Mouse (Mus musculus): ENCODE data around the gene Ackr3. TPM values are rescaled to one million over a fixed set of nuclear protein-coding genes. Genes with fewer than 3 reads are reported as not detected.

The Ackr3 gene
- total RNA-seq, 4 experiments from 2014 or later, result 7.3 to 13.2 (median 10.2) TPM

DNA sequence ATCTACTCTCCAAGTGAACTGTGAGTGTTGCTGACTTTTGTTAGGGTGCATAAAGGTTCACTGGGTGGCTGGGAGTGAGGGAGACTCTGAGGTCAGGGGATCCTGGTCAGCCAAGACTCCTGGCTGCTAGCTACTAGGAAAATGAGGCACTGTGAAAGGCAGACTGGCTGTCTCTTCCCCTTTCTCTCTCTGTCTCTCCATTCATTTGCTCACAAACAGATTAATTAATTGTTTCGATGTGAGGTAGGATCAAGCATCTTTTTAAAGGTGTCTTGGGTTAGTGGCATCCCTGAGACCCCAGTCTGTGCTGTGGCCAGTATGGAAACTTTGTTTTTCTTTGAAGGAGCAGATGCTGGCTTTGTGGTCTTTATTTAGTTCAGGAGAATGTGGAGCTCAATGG lies 1.0 kb downstream of the Ackr3 start:
- DNase-seq (ENCODE audit: low spot score in 2 of 2), result no peak

- peak; percentile 29 to 36 for DNase-seq (ENCODE audit: low spot score in 2 of 2)
Observed at GRCm38 (mm10) chr1:90205223-90205622, 1.4 kb downstream of the Ackr3 start.

DNA sequence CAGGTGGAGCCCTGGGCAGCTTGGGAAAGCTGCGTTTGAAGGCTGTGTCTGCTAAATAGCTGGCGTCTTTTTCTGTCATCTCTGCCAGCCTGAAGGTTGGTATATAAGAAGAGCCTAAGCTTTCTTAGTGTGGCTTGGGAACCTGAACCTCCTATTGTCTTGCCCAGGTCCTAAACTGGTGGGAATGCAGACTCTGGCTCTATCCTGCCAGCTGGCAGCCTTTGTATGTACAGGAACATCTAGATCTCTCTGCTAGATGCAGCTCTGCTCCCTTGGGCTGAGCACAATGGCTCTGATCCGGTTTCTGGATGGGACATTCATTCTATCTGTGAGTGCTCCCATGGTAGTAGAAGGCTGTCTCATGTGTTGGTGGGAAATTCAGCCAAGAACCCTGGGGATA lies 2.9 kb downstream of the Ackr3 start:
- DNase-seq (ENCODE audit: low spot score in 2 of 2), result no peak

GRCm38 (mm10) chr1:90207279-90207678 lies 3.5 kb downstream of the Ackr3 start:
- DNase-seq (ENCODE audit: low spot score in 2 of 2), result no peak

DNA sequence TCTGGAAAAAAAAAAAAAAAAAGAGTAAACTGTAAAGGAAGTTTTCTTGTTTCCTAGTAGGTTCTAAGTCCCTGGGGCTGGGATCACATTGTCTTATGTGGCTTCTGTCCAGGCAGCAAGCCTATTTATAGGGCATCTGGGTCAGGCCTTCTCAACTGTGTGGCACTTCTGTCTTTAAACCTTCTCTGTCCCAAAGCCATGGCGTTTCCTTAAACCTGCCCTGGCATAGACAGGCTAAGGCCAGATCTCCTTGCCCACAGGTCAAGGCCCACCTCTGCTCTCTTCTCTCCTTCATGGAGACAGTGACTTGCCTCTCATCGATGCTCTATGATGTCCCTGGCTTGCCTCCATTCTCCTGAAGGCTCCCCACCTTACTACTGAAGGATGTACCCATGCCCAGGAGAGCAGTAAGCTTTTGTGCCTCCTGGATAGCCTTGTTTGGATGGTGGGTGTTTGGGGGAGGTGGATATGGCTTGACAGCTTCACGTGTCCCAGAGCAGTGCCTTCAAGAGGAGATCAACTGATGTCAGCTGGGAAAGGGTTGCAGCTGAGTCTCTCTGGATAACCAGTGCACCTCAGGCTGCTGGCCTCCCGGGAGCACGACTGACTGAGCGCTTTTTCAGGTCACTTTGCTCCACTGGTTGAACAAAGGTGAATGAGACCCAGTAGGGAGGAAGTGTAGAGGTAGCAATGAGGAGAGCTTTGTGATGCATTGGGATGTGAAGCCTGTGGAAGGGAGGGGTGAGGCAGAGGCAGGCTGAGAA lies 4.1 kb downstream of the Ackr3 start:
- peak in 1 of 2 experiments; percentile 38 for DNase-seq (ENCODE audit: low spot score in 2 of 2)

DNA sequence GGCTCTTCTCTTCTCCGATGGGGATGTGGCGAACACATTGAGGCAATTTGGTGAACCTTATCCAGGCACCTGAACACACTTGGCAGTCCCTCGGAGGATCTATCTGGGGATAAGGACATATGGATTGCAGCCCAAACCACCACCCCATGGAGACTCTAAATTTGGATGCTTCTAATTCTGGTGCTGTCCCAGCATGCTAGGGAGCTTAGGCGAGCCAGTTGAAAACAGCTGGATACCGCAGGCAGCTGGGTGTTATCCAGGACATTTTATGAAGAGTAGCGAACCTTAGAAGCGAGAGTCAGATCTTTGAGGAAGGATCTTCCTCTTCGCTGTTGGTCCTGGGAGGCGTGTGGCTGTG lies 4.7 kb downstream of the Ackr3 start:
- peak in 1 of 2 experiments; percentile 39 for DNase-seq (ENCODE audit: low spot score in 2 of 2)

DNA sequence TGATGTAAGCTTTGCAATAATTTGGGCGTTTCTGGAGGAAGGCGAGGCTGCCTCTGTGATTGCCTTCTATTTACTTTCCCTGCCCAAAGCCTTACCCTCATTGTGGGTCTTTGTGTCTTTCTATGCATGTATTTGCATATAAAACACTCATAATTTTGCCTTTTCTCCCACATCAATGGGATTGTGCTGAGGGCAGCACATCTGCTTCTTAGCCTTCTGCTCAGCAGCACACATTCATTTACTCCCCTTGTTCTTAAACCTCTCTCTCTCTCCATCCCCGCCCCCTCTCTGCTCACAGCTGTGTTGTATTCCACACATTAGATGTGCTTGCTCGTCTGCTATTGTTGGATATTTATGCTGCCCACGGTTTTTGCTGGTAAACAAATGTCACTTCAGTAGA lies 5.3 kb downstream of the Ackr3 start:
- no peak for DNase-seq (ENCODE audit: low spot score in 2 of 2)

DNA sequence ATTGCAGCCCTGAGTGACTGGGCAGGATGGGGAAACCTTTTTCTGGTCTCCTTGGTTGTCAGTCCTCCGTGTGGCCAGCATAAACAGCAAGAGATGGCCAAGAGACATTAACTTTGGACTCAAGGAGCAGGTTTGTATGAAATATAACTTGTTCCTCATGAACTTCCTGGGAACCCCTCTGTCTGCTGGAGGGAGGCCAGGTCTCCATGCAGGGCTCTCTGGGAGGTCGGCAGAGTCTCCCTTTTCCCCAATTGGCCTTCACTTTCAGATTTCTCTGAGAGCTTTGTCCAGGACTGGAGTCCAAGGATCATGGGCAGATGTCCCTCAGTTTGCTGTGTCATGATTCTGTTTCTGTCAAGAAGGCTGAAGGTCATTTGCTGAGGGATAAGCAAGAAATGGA lies 6.0 kb downstream of the Ackr3 start:
- DNase-seq (ENCODE audit: low spot score in 2 of 2), result no peak

- no peak for DNase-seq (ENCODE audit: low spot score in 2 of 2)
Observed at GRCm38 (mm10) chr1:90210346-90210745, 6.6 kb downstream of the Ackr3 start.

DNA sequence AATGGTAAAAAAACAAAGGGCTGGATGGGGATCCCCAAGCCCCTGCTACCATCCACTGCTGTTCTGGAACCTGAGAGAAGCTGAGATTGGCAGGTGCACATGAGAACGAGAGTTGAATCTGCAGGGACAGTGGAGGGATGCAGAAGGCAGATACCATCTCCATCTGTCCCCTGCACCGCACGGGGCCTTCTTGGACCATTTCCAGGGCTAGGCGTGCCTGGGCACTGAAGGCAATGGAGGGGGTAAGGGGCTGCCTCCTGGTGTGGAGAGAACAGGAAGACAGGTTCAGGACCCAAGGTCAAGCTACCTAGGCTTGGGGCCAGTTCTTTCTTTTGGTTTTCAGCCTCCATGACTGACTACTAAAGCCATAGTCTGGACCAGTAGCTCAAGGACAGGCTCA lies 7.0 kb downstream of the Ackr3 start:
- no peak for DNase-seq (ENCODE audit: low spot score in 2 of 2)

GRCm38 (mm10) chr1:90212376-90212775 lies 8.6 kb downstream of the Ackr3 start:
- no peak for DNase-seq (ENCODE audit: low spot score in 2 of 2)

- DNase-seq (ENCODE audit: low spot score in 2 of 2), result no peak
Observed at GRCm38 (mm10) chr1:90212901-90213300, 9.1 kb downstream of the Ackr3 start.

- no peak for DNase-seq (ENCODE audit: low spot score in 2 of 2)
Observed at GRCm38 (mm10) chr1:90214021-90214420, 10.2 kb downstream of the Ackr3 start.

GRCm38 (mm10) chr1:90214926-90215325 lies 11.1 kb downstream of the Ackr3 start:
- DNase-seq (ENCODE audit: low spot score in 2 of 2), result no peak

DNA sequence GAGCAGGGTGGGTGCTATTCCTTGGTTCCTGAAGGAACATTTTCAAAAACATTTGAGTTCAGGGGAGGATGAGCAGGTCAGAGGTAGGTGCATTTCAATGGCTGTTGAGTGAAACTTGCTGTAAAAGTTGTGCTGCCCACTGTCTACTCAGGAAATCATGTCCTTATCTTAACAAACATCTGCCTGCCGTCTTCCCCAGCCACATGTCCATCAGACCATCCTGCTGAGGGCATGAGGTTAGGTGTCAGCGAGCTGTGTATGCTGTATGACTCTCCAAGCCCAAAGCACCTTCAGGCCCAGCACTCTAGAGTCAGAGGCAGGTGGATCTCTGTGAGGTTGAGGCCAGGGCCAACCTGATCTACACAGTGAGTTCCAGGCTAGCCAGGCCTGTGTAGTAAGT lies 12.1 kb downstream of the Ackr3 start:
- no peak for DNase-seq (ENCODE audit: low spot score in 2 of 2)

DNA sequence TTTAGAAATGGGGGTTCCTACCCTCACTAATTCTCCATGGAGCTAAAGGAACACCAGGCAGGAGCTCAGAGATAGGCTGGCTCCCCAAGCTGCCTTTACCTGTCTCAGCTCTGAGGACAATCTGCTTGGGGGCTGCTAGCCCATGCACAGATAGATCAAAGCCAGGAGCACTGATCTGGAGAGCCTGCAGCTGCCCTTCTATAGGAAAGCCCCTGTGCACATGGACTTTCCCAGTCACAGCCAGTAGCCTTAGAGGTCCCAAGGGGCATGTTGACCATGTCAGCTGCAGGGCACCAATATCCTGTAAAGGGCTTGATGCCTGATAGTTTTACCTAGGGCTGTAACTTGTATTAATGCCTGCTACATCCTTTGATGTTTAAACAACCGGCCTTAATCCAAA lies 12.6 kb downstream of the Ackr3 start:
- no peak for DNase-seq (ENCODE audit: low spot score in 2 of 2)

- DNase-seq (ENCODE audit: low spot score in 2 of 2), result no peak
Observed at GRCm38 (mm10) chr1:90220280-90220679, 16.5 kb downstream of the Ackr3 start.

DNA sequence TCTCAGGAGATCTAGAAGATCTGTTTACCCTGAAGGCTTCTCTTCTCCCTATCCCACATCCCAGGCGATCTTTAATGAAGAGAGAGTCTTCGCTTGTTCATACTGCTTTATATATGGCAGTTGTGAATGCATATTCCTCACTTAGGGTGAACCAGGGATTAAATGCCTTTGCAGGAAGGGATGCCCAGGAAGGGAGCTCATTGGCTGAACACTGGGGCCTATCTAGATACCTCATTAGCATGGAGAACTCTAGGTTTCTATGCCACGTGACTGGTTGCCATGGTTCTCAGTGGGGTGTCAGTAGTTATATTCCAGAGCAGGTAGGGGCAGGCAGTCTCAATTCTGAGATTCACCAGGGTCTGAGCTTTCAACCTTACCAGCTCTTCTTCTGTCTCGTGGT lies 17.1 kb downstream of the Ackr3 start:
- DNase-seq (ENCODE audit: low spot score in 2 of 2), result no peak

DNA sequence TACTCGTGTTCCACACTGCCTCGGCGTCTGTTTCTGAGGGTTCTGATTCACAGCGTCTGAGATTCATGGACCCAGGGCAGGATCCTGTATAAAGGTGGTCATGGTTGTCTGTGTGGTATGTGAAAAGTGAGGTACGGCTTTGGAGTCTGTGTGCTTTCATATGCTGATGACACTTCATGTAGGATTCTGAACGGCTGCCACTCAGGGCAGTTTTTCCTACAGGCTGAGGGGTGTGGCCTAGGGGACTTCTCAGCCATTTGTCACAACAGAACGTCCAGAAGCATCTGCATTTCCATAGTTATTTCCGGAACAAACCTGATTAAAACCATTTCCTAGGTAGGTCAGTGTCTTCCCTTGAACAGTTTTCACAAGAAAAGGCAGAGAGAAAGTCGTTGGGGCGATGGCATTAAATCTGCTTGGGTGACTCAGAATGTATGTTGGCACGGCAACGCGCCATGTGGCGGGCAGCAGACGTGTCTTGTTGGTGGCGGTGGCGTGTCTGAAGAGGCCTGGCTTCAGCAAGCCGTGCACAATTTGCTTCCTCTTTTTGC lies 18.1 kb downstream of the Ackr3 start:
- DNase-seq (ENCODE audit: low spot score in 2 of 2), result no peak

GRCm38 (mm10) chr1:90222427-90222901 lies 18.7 kb downstream of the Ackr3 start:
- no peak for DNase-seq (ENCODE audit: low spot score in 2 of 2)

- no peak for DNase-seq (ENCODE audit: low spot score in 2 of 2)
Observed at GRCm38 (mm10) chr1:90223006-90223405, 19.2 kb downstream of the Ackr3 start.

- DNase-seq (ENCODE audit: low spot score in 2 of 2), result peak in 1 of 2 experiments; percentile 18
Observed at GRCm38 (mm10) chr1:90225603-90226254, 21.9 kb downstream of the Ackr3 start.
